Mouse (Mus musculus) heart, postnatal 14 days (tissue): ENCODE measurements around the gene N6amt1. TPM values are rescaled to one million over a fixed set of nuclear protein-coding genes. Genes with fewer than 3 reads are reported as not detected.

ENCODE experiments used
- DNase-seq, 2 experiments: peaks; one replicate each; pipeline ENCODE4 v3.0.0; 2021 to 2022
- intact Hi-C: fragments of 180-260 bp; cut with DNase I; formaldehyde crosslinking; loops from one replicate; pipeline ENCODE4 v1.15.1; 2025
- total RNA-seq, 2 experiments: library from RNA; stranded (reverse); gene quantifications; 2 replicates each; pipeline ENCODE4 v1.2.3; 2021

Gene N6amt1
- total RNA-seq, 2 experiments from 2014 or later = 16.3 to 17.5 TPM

GRCm38 (mm10) chr16:87382996-87383395, 29.0 kb downstream of the N6amt1 start:
- intact Hi-C loops = no loop called here

GRCm38 (mm10) chr16:87384366-87384765, 30.4 kb downstream of the N6amt1 start:
- no peak for DNase-seq
- intact Hi-C loops = no loop called here

More at GRCm38 (mm10) chr16:87382996-87383395, 29.0 kb downstream of the N6amt1 start:
- DNase-seq = no peak

GRCm38 (mm10) chr16:87387444-87387977, 33.5 kb downstream of the N6amt1 start:
- no peak for DNase-seq
- intact Hi-C loops = no loop called here

- intact Hi-C loops = loop anchor here (5.0 to 10.0 kb wide), 2 partner anchors 147 to 749 kb away; no protein-coding TSS in a partner anchor
- DNase-seq = peak; percentile 51 to 76
Observed at GRCm38 (mm10) chr16:87393813-87394548, 40.0 kb downstream of the N6amt1 start.

GRCm38 (mm10) chr16:87405001-87405400, 51.0 kb downstream of the N6amt1 start:
- DNase-seq = no peak
- intact Hi-C loops = no loop called here

Other genes with a start within 250 kb of the N6amt1 start
- 10 to 100 TPM; 22.7 to 23.4 TPM for gene Ltn1, start 78.4 kb downstream of the N6amt1 start, total RNA-seq
- 1 to 10 TPM; 5.8 TPM for gene Rwdd2b, start 86.4 kb downstream of the N6amt1 start, total RNA-seq
- 10 to 100 TPM; 34.6 to 46.0 TPM for gene Usp16, start 100.5 kb downstream of the N6amt1 start, total RNA-seq
- 100 to 1,000 TPM; 154 to 165 TPM for gene Cct8, start 141.7 kb downstream of the N6amt1 start, total RNA-seq
- gene Map3k7cl, start 199.1 kb downstream of the N6amt1 start, total RNA-seq = 1 to 10 TPM; 2.7 to 3.6 TPM